Mouse (Mus musculus) stomach, postnatal 0 days (tissue): ENCODE measurements around the gene Cygb. TPM values are rescaled to one million over a fixed set of nuclear protein-coding genes. Genes with fewer than 3 reads are reported as not detected.

ENCODE experiments used
- ATAC-seq: fragments of 200-750 bp; cut with Nextera tagmentation; 2 replicates; pipeline ENCODE4 v1.8.0; 2017; ENCODE audit not compliant: low FRiP score, low TSS enrichment
- DNase-seq: peaks from one replicate; pipeline ENCODE4 v3.0.0-alpha.2; 2016; ENCODE audit warnings: low spot score
- H3K27ac ChIP-seq: fragments of 300-500 bp; sonication (generic); replicated peaks from 2 replicates; pipeline ENCODE4 v1.5.1; 2014; ENCODE audit warnings: mild to moderate bottlenecking, control low read depth
- H3K27me3 ChIP-seq: fragments of 300-500 bp; sonication (generic); 2 replicates; pipeline ENCODE4 v1.6.1; 2014; ENCODE audit warnings: low read length; ENCODE audit not compliant: control insufficient read depth, insufficient read depth
- H3K36me3 ChIP-seq: fragments of 300-500 bp; sonication (generic); 2 replicates; pipeline ENCODE4 v1.6.1; 2014; ENCODE audit warnings: low read length, mixed read lengths; ENCODE audit not compliant: control insufficient read depth, insufficient read depth
- H3K4me1 ChIP-seq: fragments of 300-500 bp; sonication (generic); replicated peaks from 2 replicates; pipeline ENCODE4 v1.6.1; 2014; ENCODE audit warnings: antibody characterized with exemption; ENCODE audit not compliant: control insufficient read depth, insufficient read depth
- H3K4me2 ChIP-seq: fragments of 300-500 bp; sonication (generic); replicated peaks from 2 replicates; pipeline ENCODE4 v1.6.1; 2014; ENCODE audit warnings: low read depth, mild to moderate bottlenecking, control low read depth, moderate library complexity
- H3K4me3 ChIP-seq: fragments of 300-500 bp; sonication (generic); 2 replicates; pipeline ENCODE4 v1.5.1; 2014; ENCODE audit warnings: low read depth, low read length, control low read depth
- H3K9ac ChIP-seq: fragments of 300-500 bp; sonication (generic); 2 replicates; pipeline ENCODE4 v1.6.1; 2014; ENCODE audit warnings: mild to moderate bottlenecking, low read length, control low read depth, mixed read lengths
- H3K9me3 ChIP-seq: fragments of 300-500 bp; sonication (generic); 2 replicates; pipeline ENCODE4 v1.6.1; 2016; ENCODE audit warnings: low read length; ENCODE audit not compliant: control insufficient read depth
- CTCF ChIP-seq: IDR thresholded peaks from 2 replicates; pipeline ENCODE4 v1.5.1; 2016; ENCODE audit warnings: antibody characterized with exemption, low read depth, mild to moderate bottlenecking, moderate library complexity
- EP300 ChIP-seq: optimal IDR thresholded peaks from 2 replicates; pipeline ENCODE3; 2016; ENCODE audit warnings: antibody characterized with exemption
- WGBS: fragments of 180-500 bp; shearing (Covaris S2); extraction: QIAGEN DNeasy Blood & Tissue Kit; methylation state at CpG from one replicate; pipeline ENCODE4 v1.1.7; 2014; 5-methylcytosine and 5-hydroxymethylcytosine counted together
- polyA plus RNA-seq: library from polyadenylated mRNA; unstranded; fragments of >200 nt; fragmentation: Nextera tagmentation; extraction: Ambion mirVana; gene quantifications from 2 replicates; pipeline ENCODE4 v1.2.1, GENCODE M21; 2015

Cygb gene
- polyA plus RNA-seq, 1 experiment from 2014 or later = 22.2 TPM

GRCm38 (mm10) chr11:116620559-116621253 lies 33.4 kb downstream of the Cygb start:
- 0 out of 2 replicates have a peak overlapping the region, but pooled peaks have one; percentile 17 for H3K4me2 ChIP-seq
- H3K36me3 ChIP-seq = no peaks in the 10 kb centered on the region
- DNase-seq (no peak), ATAC-seq (no peak)
- H3K27ac ChIP-seq = peak overlapping the region; percentile 45
- TF ChIP-seq EP300 = no peak
- no peak for TF ChIP-seq CTCF
- no peaks in the 10 kb centered on the region for H3K9me3 ChIP-seq
- peaks cover 17% of the 10 kb centered on the region for H3K4me1 ChIP-seq
- no peak overlapping the region for H3K9ac ChIP-seq
- H3K4me3 ChIP-seq = no peak overlapping the region
- WGBS = 80% methylated on average over 10 of the region's 10 CpGs
- no peaks in the 10 kb centered on the region for H3K27me3 ChIP-seq

- TF ChIP-seq CTCF (no peak), EP300 (no peak)
- ATAC-seq (no peak), DNase-seq (no peak)
- H3K36me3 ChIP-seq = no peaks in the 10 kb centered on the region
- no peaks in the 10 kb centered on the region for H3K27me3 ChIP-seq
- 40% methylated on average over 9 of the region's 9 CpGs for WGBS
- no peaks in the 10 kb centered on the region for H3K9me3 ChIP-seq
- no peak overlapping the region for H3K27ac ChIP-seq
- H3K4me1 ChIP-seq = peaks cover 17% of the 10 kb centered on the region
- no peak overlapping the region for H3K9ac ChIP-seq
- no peak overlapping the region for H3K4me3 ChIP-seq
- no peak overlapping the region for H3K4me2 ChIP-seq
Measured at GRCm38 (mm10) chr11:116620073-116620472, 34.0 kb downstream of the Cygb start.

DNA sequence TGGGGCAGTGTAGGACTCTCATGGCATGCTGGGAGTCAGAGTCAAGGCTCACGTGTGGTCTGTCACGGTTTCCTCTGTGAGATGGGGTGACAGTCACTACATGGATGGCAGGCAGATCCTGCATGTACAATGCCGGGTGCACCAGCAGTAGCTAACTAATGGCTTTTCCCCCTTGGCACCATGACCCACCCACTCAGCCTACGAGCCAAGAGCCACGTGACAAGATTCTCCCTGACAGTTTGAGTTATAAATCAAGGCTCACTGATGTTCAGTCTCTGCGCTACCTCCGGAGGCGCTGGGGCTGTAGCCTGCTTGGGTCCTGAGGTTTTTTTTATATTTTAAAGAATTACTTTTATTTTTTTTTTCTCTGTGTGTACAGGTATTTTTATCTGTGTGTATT lies 34.6 kb downstream of the Cygb start:
- WGBS = 57% methylated on average over 8 of the region's 8 CpGs
- Histone ChIP-seq H3K4me1 (peaks cover 16% of the 10 kb centered on the region), H3K9me3 (no peaks in the 10 kb centered on the region), H3K27ac (no peak overlapping the region), H3K4me2 (no peak overlapping the region), H3K36me3 (no peaks in the 10 kb centered on the region), H3K4me3 (no peak overlapping the region), H3K9ac (no peak overlapping the region), H3K27me3 (no peaks in the 10 kb centered on the region)
- TF ChIP-seq CTCF = no peak
- no peak for TF ChIP-seq EP300
- no peak for ATAC-seq
- DNase-seq = no peak

DNA sequence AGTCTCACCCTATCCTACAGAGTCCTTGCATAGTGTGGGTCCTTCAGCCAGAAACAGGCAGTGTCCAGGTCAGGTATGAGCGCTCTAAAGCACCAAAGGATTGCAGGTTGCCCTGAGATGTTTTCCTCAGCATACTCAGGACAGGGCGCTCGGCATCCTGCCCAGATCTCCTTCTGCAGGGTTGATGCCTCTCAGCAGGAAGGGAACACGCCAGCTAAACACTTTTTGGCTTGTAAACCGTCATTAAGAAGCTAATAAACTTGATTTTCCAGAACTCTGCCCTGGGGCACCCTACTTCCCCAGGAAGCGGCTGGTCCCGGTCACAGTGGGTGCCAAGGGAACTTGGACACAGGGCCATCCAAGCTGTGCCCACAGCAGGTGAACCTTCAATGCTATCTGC lies 35.0 kb downstream of the Cygb start:
- Histone ChIP-seq H3K36me3 (no peaks in the 10 kb centered on the region), H3K4me1 (peaks cover 14% of the 10 kb centered on the region), H3K9ac (no peak overlapping the region), H3K27ac (no peak overlapping the region), H3K4me2 (no peak overlapping the region), H3K4me3 (no peak overlapping the region), H3K27me3 (no peaks in the 10 kb centered on the region), H3K9me3 (no peaks in the 10 kb centered on the region)
- ATAC-seq = no peak
- TF ChIP-seq EP300 (no peak), CTCF (no peak)
- WGBS = 84% methylated on average over 7 of the region's 7 CpGs
- no peak for DNase-seq

GRCm38 (mm10) chr11:116618666-116619065 lies 35.4 kb downstream of the Cygb start:
- TF ChIP-seq CTCF (no peak), EP300 (no peak)
- ATAC-seq = no peak
- WGBS = 96% methylated on average over 7 of the region's 7 CpGs

DNA sequence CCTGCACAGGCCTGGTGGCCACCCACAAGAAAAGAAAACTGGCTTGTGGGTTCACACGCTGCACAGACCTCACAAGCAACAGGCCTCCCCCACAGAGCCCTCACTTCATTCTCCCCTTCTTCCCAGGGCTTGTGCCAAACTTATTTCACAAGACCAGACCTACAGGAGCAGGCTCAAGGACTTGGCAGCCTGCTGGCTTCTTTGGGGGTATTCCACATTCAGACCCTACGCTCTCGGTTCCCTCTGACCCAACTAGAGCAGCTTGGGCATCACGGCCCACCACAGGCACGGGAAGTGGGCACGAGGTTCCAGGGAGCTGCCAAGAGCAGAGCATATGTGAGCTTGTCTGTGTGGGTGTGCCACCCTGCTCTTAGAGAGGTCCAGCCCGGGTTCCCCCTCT lies 36.5 kb downstream of the Cygb start:
- Histone ChIP-seq H3K27me3 (no peaks in the 10 kb centered on the region), H3K4me2 (no peak overlapping the region), H3K4me1 (peaks cover 14% of the 10 kb centered on the region), H3K4me3 (no peak overlapping the region), H3K27ac (0 out of 2 replicates have a peak overlapping the region, but pooled peaks have one; percentile 18), H3K9ac (no peak overlapping the region), H3K36me3 (no peaks in the 10 kb centered on the region), H3K9me3 (no peaks in the 10 kb centered on the region)
- ATAC-seq (no peak), DNase-seq (no peak)
- TF ChIP-seq EP300 = no peak
- no peak for TF ChIP-seq CTCF
- 71% methylated on average over 7 of the region's 7 CpGs for WGBS

More at GRCm38 (mm10) chr11:116618666-116619065, 35.4 kb downstream of the Cygb start:
- no peak overlapping the region for H3K4me3 ChIP-seq
- H3K36me3 ChIP-seq = no peaks in the 10 kb centered on the region
- no peak overlapping the region for H3K9ac ChIP-seq
- no peak overlapping the region for H3K4me2 ChIP-seq
- H3K27me3 ChIP-seq = no peaks in the 10 kb centered on the region
- peaks cover 14% of the 10 kb centered on the region for H3K4me1 ChIP-seq
- H3K9me3 ChIP-seq = no peaks in the 10 kb centered on the region
- no peak for DNase-seq
- no peak overlapping the region for H3K27ac ChIP-seq
